Mouse (Mus musculus): Measurements from ENCODE around the gene Nol4l.

GRCm38 (mm10) chr2:153483118-153483983, 46.4 kb downstream of the Nol4l start:
- TF ChIP-seq CTCF (IDR thresholded peaks at IDR 0.05; ENCODE audit: low read depth, low read length) (no peak), GATA2 (IDR thresholded peaks at IDR 0.05; ENCODE audit: borderline replicate concordance, low read depth, low read length) (no peak)

All from G1E (cell line).